Mouse (Mus musculus): ENCODE measurements around the gene Cstb.
"Not testable (repeated sequence)": the region's sequence is repeated elsewhere in the genome, so short reads cannot be mapped to it uniquely, and the experiment has no call there.

The Cstb gene

GRCm38 (mm10) chr10:78425181-78426041, at the start of gene Cstb:
Cstb (plus strand) TSS chr10:78425669.
- DNase-seq: peak; percentile 89

- DNase-seq: no peak
Measured at GRCm38 (mm10) chr10:78378516-78378915, 47.0 kb upstream of the Cstb start.

GRCm38 (mm10) chr10:78383567-78383966, 41.9 kb upstream of the Cstb start:
- DNase-seq: no peak

GRCm38 (mm10) chr10:78385520-78385919, 39.9 kb upstream of the Cstb start:
- DNase-seq: no peak

- DNase-seq: no peak
Measured at GRCm38 (mm10) chr10:78388216-78388980, 37.1 kb upstream of the Cstb start.

GRCm38 (mm10) chr10:78390982-78391470, 34.4 kb upstream of the Cstb start:
- no peak for DNase-seq

GRCm38 (mm10) chr10:78392072-78392471, 33.4 kb upstream of the Cstb start:
- peak; percentile 78 for DNase-seq

- DNase-seq: no peak
Measured at GRCm38 (mm10) chr10:78395377-78395776, 30.1 kb upstream of the Cstb start.

GRCm38 (mm10) chr10:78395819-78396624, 29.4 kb upstream of the Cstb start:
- DNase-seq: peak; percentile 98

GRCm38 (mm10) chr10:78396625-78396885, 28.9 kb upstream of the Cstb start:
- no peak for DNase-seq

GRCm38 (mm10) chr10:78399090-78399657, 26.3 kb upstream of the Cstb start:
- DNase-seq: peak; percentile 59

GRCm38 (mm10) chr10:78401127-78401526, 24.3 kb upstream of the Cstb start:
- no peak for DNase-seq

GRCm38 (mm10) chr10:78402301-78402922, 23.1 kb upstream of the Cstb start:
- no peak for DNase-seq

GRCm38 (mm10) chr10:78406152-78406551, 19.3 kb upstream of the Cstb start:
- no peak for DNase-seq

GRCm38 (mm10) chr10:78407132-78407531, 18.3 kb upstream of the Cstb start:
- no peak for DNase-seq

- DNase-seq: no peak
Measured at GRCm38 (mm10) chr10:78409035-78409788, 16.3 kb upstream of the Cstb start.

- DNase-seq: no peak
Measured at GRCm38 (mm10) chr10:78411851-78412250, 13.6 kb upstream of the Cstb start.

- peak; percentile 94 for DNase-seq
Measured at GRCm38 (mm10) chr10:78412319-78413151, 12.9 kb upstream of the Cstb start, which contains the start of gene Rrp1. Rrp1 (minus strand) TSS chr10:78413043.

GRCm38 (mm10) chr10:78413152-78413520, 12.3 kb upstream of the Cstb start:
- no peak for DNase-seq

GRCm38 (mm10) chr10:78414936-78415335, 10.5 kb upstream of the Cstb start:
- DNase-seq: not testable (repeated sequence)

GRCm38 (mm10) chr10:78417888-78418287, 7.6 kb upstream of the Cstb start:
- no peak for DNase-seq

All from embryo, embryonic 11 days (tissue).